In the genomic region with DNA sequence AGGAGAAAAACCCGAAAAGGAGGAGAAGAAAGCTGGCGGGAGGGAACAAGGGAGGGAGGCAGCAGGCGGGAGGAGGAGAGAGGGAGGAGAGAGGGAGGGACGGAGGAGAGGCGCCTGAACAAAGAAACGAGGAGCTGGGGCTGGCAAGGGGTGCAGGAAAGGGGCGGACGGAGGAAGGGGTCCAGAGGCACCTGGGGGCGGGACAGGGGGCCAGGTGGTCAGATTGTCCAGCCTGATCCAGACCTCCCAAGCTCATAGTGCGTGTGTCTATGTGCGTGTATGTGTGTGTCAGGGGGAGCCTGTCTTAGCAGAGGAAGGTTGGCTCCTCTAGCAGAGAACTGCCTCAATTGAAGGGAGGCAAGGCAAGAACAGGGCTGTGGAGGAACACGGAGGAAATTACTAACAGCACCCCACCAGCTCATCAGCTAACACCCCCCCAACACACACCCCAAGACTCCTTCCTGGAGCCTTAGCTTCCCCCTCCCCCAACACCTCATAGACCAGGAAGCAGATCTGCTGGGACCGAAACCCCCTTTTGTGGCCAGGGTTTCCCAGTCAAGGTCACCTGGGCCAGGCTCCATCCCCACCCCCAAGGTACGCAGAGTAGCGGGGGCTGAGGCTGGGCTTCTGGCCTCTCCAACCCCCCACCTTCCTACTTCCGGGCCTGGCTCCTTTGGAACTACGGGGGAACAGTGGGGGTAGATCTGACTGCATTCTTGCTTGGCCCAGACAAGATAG, we compare ENCODE assay signal across 7 mouse cellular contexts. TPM values are rescaled to one million over a fixed set of nuclear protein-coding genes. Genes with fewer than 3 reads are reported as not detected.
DNase-seq lines count a peak whose midpoint lies in the region; ATAC-seq lines count a peak whose summit lies in the region.

No protein-coding gene starts in this region.

- peak overlapping the region; percentile 95 for H3K27ac ChIP-seq in embryonic facial prominence, embryonic 10.5 days (replicated peaks)
- H3K27ac ChIP-seq in hindbrain, embryonic 15.5 days (replicated peaks) = peak overlapping the region; percentile 83
- H3K27ac ChIP-seq in midbrain, embryonic 14.5 days (replicated peaks; ENCODE audit: low read depth, low read length) = peak overlapping the region; percentile 90

- peak overlapping the region; percentile 10 for H3K4me3 ChIP-seq in megakaryocyte, embryonic 14.5 days (replicated peaks)
- peak overlapping the region; percentile 90 for H3K4me3 ChIP-seq in embryonic facial prominence, embryonic 10.5 days
- peak overlapping the region; percentile 67 for H3K4me3 ChIP-seq in hindbrain, embryonic 15.5 days
- H3K4me3 ChIP-seq in midbrain, embryonic 14.5 days (replicated peaks; ENCODE audit: low read depth, low read length) = peak overlapping the region; percentile 81

- DNase-seq in embryonic facial prominence, embryonic 10.5 days (ENCODE audit: low spot score) = peak; percentile 79
- peak; percentile 73 for DNase-seq in midbrain, embryonic 14.5 days
- no peak for DNase-seq in adrenal gland, adult 18-20 months (ENCODE audit: low spot score in 2 of 2)
- no peak for DNase-seq in cerebellum, adult 11 months

- no peaks in the 10 kb centered on the region for H3K9me3 ChIP-seq in megakaryocyte, embryonic 14.5 days
- no peaks in the 10 kb centered on the region for H3K9me3 ChIP-seq in embryonic facial prominence, embryonic 10.5 days
- no peaks in the 10 kb centered on the region for H3K9me3 ChIP-seq in hindbrain, embryonic 15.5 days
- no peaks in the 10 kb centered on the region for H3K9me3 ChIP-seq in midbrain, embryonic 14.5 days (ENCODE audit: control insufficient read depth, low read length)

- peak overlapping the region; percentile 88 for H3K4me2 ChIP-seq in hindbrain, embryonic 15.5 days
- H3K4me2 ChIP-seq in midbrain, embryonic 14.5 days (ENCODE audit: low read length) = peak overlapping the region; percentile 80

- H3K4me1 ChIP-seq in megakaryocyte, embryonic 14.5 days = peaks cover 49% of the 10 kb centered on the region
- peaks cover 80% of the 10 kb centered on the region for H3K4me1 ChIP-seq in embryonic facial prominence, embryonic 10.5 days
- H3K4me1 ChIP-seq in hindbrain, embryonic 15.5 days (replicated peaks) = peaks cover 70% of the 10 kb centered on the region
- H3K4me1 ChIP-seq in midbrain, embryonic 14.5 days (ENCODE audit: control insufficient read depth, insufficient read depth, low read length) = peaks cover 20% of the 10 kb centered on the region

- no peaks in the 10 kb centered on the region for H3K36me3 ChIP-seq in megakaryocyte, embryonic 14.5 days (replicated peaks; ENCODE audit: low read length)
- peaks cover 33% of the 10 kb centered on the region for H3K36me3 ChIP-seq in embryonic facial prominence, embryonic 10.5 days (replicated peaks)
- H3K36me3 ChIP-seq in hindbrain, embryonic 15.5 days = 0 out of 2 replicates have a peak, but pooled peaks cover 8% of the 10 kb centered on the region
- H3K36me3 ChIP-seq in midbrain, embryonic 14.5 days (ENCODE audit: control insufficient read depth, insufficient read depth, low read length) = peaks cover 25% of the 10 kb centered on the region

- H3K27me3 ChIP-seq in megakaryocyte, embryonic 14.5 days (replicated peaks) = peaks cover 95% of the 10 kb centered on the region
- peaks cover 53% of the 10 kb centered on the region for H3K27me3 ChIP-seq in embryonic facial prominence, embryonic 10.5 days (replicated peaks; ENCODE audit: low read depth, poor library complexity, severe bottlenecking)
- H3K27me3 ChIP-seq in hindbrain, embryonic 15.5 days = no peaks in the 10 kb centered on the region
- no peaks in the 10 kb centered on the region for H3K27me3 ChIP-seq in midbrain, embryonic 14.5 days (ENCODE audit: control insufficient read depth, insufficient read depth, low read length)

- ATAC-seq in megakaryocyte, adult 5-6 weeks (ENCODE audit: poor library complexity, severe bottlenecking) = no peak
- 0 out of 2 replicates have a peak, but pooled peaks have one; percentile 8 for ATAC-seq in hindbrain, embryonic 15.5 days (ENCODE audit: low FRiP score, low read depth)
- ATAC-seq in midbrain, embryonic 14.5 days (ENCODE audit: low FRiP score, low TSS enrichment) = 0 out of 2 replicates have a peak, but pooled peaks have one; percentile 10

- H3K9ac ChIP-seq in hindbrain, embryonic 15.5 days = peak overlapping the region; percentile 77
- H3K9ac ChIP-seq in midbrain, embryonic 14.5 days (replicated peaks; ENCODE audit: low read length) = peak overlapping the region; percentile 97

- under 1% methylated on average over 17 of the region's 17 CpGs for WGBS in embryonic facial prominence, embryonic 10.5 days
- 0% methylated on average over 17 of the region's 17 CpGs for WGBS in hindbrain, embryonic 15.5 days
- under 1% methylated on average over 17 of the region's 17 CpGs for WGBS in midbrain, embryonic 14.5 days

RNA-seq across cellular contexts. Expression of a gene that starts 2.4 kb away (rescaled TPM):
- polyA plus RNA-seq in megakaryocyte, embryonic 14.5 days (2012; ENCODE audit: insufficient read depth, low replicate concordance) = not detected in 2 replicates
- not detected in 2 replicates for total RNA-seq in megakaryocyte, adult 5-6 weeks (2015)
- total RNA-seq in megakaryocyte, adult 5-6 weeks (2017) = not detected in 2 replicates
- polyA plus RNA-seq in embryonic facial prominence, embryonic 10.5 days (2016; fragmentation: Nextera tagmentation; extraction: Ambion mirVana) = 13.2 and 21.4 TPM in 2 replicates
- 14.0 and 18.5 TPM in 2 replicates for polyA plus RNA-seq in hindbrain, embryonic 15.5 days (2015; fragmentation: Nextera tagmentation; extraction: Ambion mirVana)
- polyA plus RNA-seq in midbrain, embryonic 14.5 days (2014; fragmentation: Nextera tagmentation; extraction: Ambion mirVana) = 34.0 and 37.0 TPM in 2 replicates
- 10 to 100 TPM; 30.2 to 34.1 TPM for total RNA-seq in adrenal gland, adult 18-20 months (2021)

RNA-seq across cellular contexts. Expression of a gene that starts 28.4 kb away (rescaled TPM):
- not detected in 2 replicates for polyA plus RNA-seq in megakaryocyte, embryonic 14.5 days (2012; ENCODE audit: insufficient read depth, low replicate concordance)
- total RNA-seq in megakaryocyte, adult 5-6 weeks (2015) = not detected in 2 replicates
- not detected in 2 replicates for total RNA-seq in megakaryocyte, adult 5-6 weeks (2017)
- polyA plus RNA-seq in embryonic facial prominence, embryonic 10.5 days (2016; fragmentation: Nextera tagmentation; extraction: Ambion mirVana) = 3.4 and 4.3 TPM in 2 replicates
- 2.0 and 3.6 TPM in 2 replicates for polyA plus RNA-seq in hindbrain, embryonic 15.5 days (2015; fragmentation: Nextera tagmentation; extraction: Ambion mirVana)
- polyA plus RNA-seq in midbrain, embryonic 14.5 days (2014; fragmentation: Nextera tagmentation; extraction: Ambion mirVana) = 0.97 and 2.0 TPM in 2 replicates
- total RNA-seq in adrenal gland, adult 18-20 months (2021) = under 1 TPM; 0.22 to 0.56 TPM

RNA-seq across cellular contexts. Expression of a gene that starts 38.5 kb away (rescaled TPM):
- polyA plus RNA-seq in megakaryocyte, embryonic 14.5 days (2012; ENCODE audit: insufficient read depth, low replicate concordance) = not detected in 2 replicates
- not detected in 2 replicates for total RNA-seq in megakaryocyte, adult 5-6 weeks (2015)
- not detected in 2 replicates for total RNA-seq in megakaryocyte, adult 5-6 weeks (2017)
- polyA plus RNA-seq in embryonic facial prominence, embryonic 10.5 days (2016; fragmentation: Nextera tagmentation; extraction: Ambion mirVana) = 5.6 and 6.6 TPM in 2 replicates
- polyA plus RNA-seq in hindbrain, embryonic 15.5 days (2015; fragmentation: Nextera tagmentation; extraction: Ambion mirVana) = 41.4 and 43.3 TPM in 2 replicates
- polyA plus RNA-seq in midbrain, embryonic 14.5 days (2014; fragmentation: Nextera tagmentation; extraction: Ambion mirVana) = 20.4 and 31.9 TPM in 2 replicates
- total RNA-seq in adrenal gland, adult 18-20 months (2021) = under 1 TPM; 0.33 to 0.64 TPM

Comparison
In these comparisons a context has a peak if more than half of its experiments do, and no peak if none do; other contexts are left out.
1. H3K4me3 ChIP-seq: peak in every context shown above with its lines; median percentile 90 in embryonic facial prominence, embryonic 10.5 days; 81 in midbrain, embryonic 14.5 days; 67 in hindbrain, embryonic 15.5 days; 10 in megakaryocyte, embryonic 14.5 days.
2. DNase-seq: peak in embryonic facial prominence, embryonic 10.5 days (single experiment) and midbrain, embryonic 14.5 days (single experiment); none in adrenal gland, adult 18-20 months (0 of 2) and cerebellum, adult 11 months (single experiment).
3. RNA of a gene that starts 2.4 kb away (polyA plus RNA-seq): 34.0 to 37.0 TPM in midbrain, embryonic 14.5 days, 13.2 to 21.4 TPM in embryonic facial prominence, embryonic 10.5 days and 14.0 to 18.5 TPM in hindbrain, embryonic 15.5 days; not detected in megakaryocyte, embryonic 14.5 days; every median in the first group is over 10 times any median in the second.
4. Peak in every context shown above with its lines, with median percentiles within 50 percentile points of each other: H3K27ac ChIP-seq.